Comparison of ENCODE assay signal across 25 mouse cellular contexts in genomic region chr10:82935774-82936173, GRCm38 (mm10).
"Had no signal": no experiment of that assay in that cellular context is flagged by ENCODE, and none has a peak within 500 bp of the region (broad histone marks: within the 10 kb centered on the region; RNA-seq: fewer than 3 reads in every experiment).

No protein-coding gene starts in this region.

- DNase-seq: gastrocnemius, postnatal 14 days; heart, adult 18-20 months; heart, postnatal 10 days; heart, postnatal 4 days; kidney, adult 2 months; kidney, adult 9 months; kidney, postnatal 14 days; kidney, postnatal 36 days; liver; liver, embryonic 13.5 days had no signal

- H3K4me2 ChIP-seq: heart, embryonic 12.5 days; hindbrain, embryonic 12.5 days; hindbrain, embryonic 14.5 days; kidney, embryonic 15.5 days; limb, embryonic 12.5 days; liver, embryonic 11.5 days; liver, embryonic 13.5 days; liver, embryonic 15.5 days had no signal

- H3K4me1 ChIP-seq: heart, embryonic 12.5 days; hindbrain, embryonic 10.5 days; hindbrain, embryonic 12.5 days; kidney, embryonic 15.5 days; limb, embryonic 10.5 days; limb, embryonic 12.5 days; liver, embryonic 13.5 days; liver, embryonic 15.5 days had no signal

- H3K9me3 ChIP-seq: heart, embryonic 10.5 days; heart, embryonic 12.5 days; hindbrain, embryonic 12.5 days; kidney, embryonic 15.5 days; limb, embryonic 10.5 days; liver, embryonic 15.5 days had no signal

- H3K27ac ChIP-seq: heart, embryonic 10.5 days; hindbrain, embryonic 10.5 days; hindbrain, embryonic 12.5 days; hindbrain, embryonic 14.5 days; kidney, embryonic 15.5 days; kidney, postnatal 0 days; layer of hippocampus, adult 2 months; left cerebral cortex, adult 2 months; limb, embryonic 10.5 days; limb, embryonic 12.5 days; liver, embryonic 13.5 days; liver, embryonic 15.5 days had no signal

- H3K4me3 ChIP-seq: heart, embryonic 10.5 days; heart, embryonic 12.5 days; hindbrain, embryonic 10.5 days; hindbrain, embryonic 12.5 days; kidney, embryonic 15.5 days; layer of hippocampus, adult 2 months; left cerebral cortex, adult 2 months; limb, embryonic 10.5 days; limb, embryonic 12.5 days; liver, embryonic 13.5 days; liver, embryonic 15.5 days had no signal

- ATAC-seq: hindbrain, embryonic 16.5 days; inflammation-experienced regulatory T-cells, adult 6 months had no signal

- H3K27me3 ChIP-seq: heart, embryonic 12.5 days; hindbrain, embryonic 12.5 days; kidney, embryonic 15.5 days; limb, embryonic 12.5 days; liver, embryonic 15.5 days had no signal

- H3K36me3 ChIP-seq: heart, embryonic 10.5 days; heart, embryonic 12.5 days; hindbrain, embryonic 10.5 days; hindbrain, embryonic 12.5 days; kidney, embryonic 15.5 days; limb, embryonic 10.5 days; limb, embryonic 12.5 days; liver, embryonic 13.5 days; liver, embryonic 15.5 days had no signal

- H3K9ac ChIP-seq: heart, embryonic 12.5 days; hindbrain, embryonic 12.5 days; hindbrain, embryonic 14.5 days; kidney, embryonic 15.5 days; limb, embryonic 12.5 days; liver, embryonic 13.5 days; liver, embryonic 15.5 days had no signal
